Mouse (Mus musculus) bone marrow, adult 2 months (tissue): ENCODE measurements around the gene Slc26a8.

ENCODE experiments used
- CTCF ChIP-seq: fragments of 200-500 bp; IDR thresholded peaks from 2 replicates; pipeline ENCODE4 v1.5.1; 2011; ENCODE audit warnings: low read length, control low read depth; ENCODE audit not compliant: control insufficient read depth, insufficient read depth
- POLR2A ChIP-seq: fragments of 200-500 bp; IDR thresholded peaks from 2 replicates; pipeline ENCODE4 v1.6.1; 2011; ENCODE audit warnings: low read depth, mild to moderate bottlenecking, control low read depth, low read length, borderline replicate concordance; ENCODE audit not compliant: control insufficient read depth

DNA sequence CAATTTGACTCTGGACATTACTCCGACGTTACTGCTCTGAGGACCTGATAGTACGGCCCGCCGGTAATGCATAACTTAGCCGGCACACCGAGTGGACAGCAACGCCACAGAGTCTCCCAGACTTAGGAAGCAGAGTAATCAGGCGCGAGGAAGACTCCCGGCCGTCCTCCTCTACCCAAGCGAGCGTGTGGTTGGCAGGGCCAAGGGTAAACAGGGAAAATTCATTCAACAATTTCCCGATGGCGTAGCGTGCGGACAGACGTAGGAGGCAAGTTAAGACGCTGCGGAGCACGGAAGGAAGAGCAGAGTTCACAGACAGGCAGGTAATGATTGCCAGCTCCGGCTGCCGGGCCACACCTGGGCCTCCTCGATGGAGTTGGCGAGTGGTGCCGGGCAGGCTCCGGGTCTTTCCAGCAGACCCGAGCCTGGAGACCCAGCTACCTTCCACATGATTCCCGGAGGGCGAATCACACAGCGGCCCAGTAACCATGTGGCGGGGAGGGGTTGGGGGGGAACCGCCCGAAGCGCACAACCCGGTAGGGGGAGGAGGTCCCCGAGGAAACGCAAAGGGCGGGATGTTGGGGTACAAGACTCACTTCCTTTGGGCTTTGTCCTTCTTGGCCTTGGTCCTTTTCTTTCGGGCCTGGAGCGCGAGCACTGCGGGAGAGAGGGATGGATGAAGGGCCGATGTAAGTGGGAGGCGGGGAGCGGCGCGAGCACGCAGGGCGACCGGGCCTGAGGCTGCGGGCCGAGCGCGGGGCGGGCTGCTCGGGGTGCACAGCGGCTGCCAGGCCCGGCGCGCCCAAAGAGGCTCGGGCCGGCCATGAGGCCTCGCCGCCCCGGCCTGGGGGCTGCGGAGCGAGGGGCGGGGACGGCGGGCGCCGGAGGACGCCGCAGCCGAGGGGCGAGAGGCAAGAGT, 68.4 kb downstream of the Slc26a8 start:
- TF ChIP-seq CTCF (no peak), POLR2A (no peak)
